Mouse (Mus musculus) C2C12 (cell line): ENCODE results near the gene Gm12216.

Source experiments
- CTCF ChIP-seq: IDR thresholded peaks from one replicate; pipeline ENCODE4 v1.5.1; 2011; ENCODE audit not compliant: control insufficient read depth, insufficient read depth, insufficient read length
- FOSL1 ChIP-seq: IDR thresholded peaks from one replicate; pipeline ENCODE4 v1.8.0; 2011; ENCODE audit warnings: mild to moderate bottlenecking, low read length; ENCODE audit not compliant: poor library complexity, insufficient read depth, severe bottlenecking
- MAX ChIP-seq: IDR thresholded peaks from one replicate; pipeline ENCODE4 v1.6.1; 2011; ENCODE audit warnings: mild to moderate bottlenecking, control low read depth
- MYOG ChIP-seq: IDR thresholded peaks from one replicate; pipeline ENCODE4 v1.6.1; 2011; ENCODE audit not compliant: control insufficient read depth, insufficient read length; ENCODE audit errors: extremely low read depth
- USF1 ChIP-seq: IDR thresholded peaks from one replicate; pipeline ENCODE4 v1.6.1; 2011; ENCODE audit warnings: low read depth, mild to moderate bottlenecking, control low read depth, moderate library complexity

DNA sequence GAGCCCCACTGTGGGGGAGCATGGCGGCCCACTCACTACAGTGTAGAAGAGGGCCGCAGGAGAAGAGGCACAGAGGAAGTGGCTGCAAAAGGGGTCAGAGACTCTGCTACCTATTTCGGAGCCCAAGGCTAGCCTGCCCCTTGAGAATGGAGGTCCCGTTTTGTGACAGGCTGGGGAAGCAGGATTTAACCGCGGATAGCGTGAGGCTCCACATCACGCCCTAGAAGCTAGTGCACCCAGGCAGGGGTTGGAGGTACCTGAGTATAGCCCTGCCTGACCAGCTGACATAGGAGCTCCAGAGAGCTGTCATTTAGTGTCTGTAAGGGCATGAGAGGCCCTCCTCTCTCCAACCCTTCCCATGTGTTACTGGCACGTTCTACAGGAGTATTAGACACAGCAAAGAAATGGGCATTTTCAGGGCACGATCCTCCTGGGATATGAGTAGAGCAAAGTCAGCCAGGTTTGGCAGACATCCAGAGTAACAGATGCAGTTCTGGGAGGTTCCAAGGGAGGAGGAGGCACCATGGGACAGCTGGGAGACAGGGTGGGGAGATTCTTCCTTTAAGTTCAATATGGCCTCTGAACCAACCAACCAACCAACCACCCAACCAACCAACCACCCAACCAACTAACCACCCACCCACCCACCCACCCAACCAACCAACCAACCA is 60.9 kb downstream of the Gm12216 start:
- TF ChIP-seq CTCF (no peak), USF1 (no peak), MYOG (no peak), MAX (peak; percentile 40), FOSL1 (no peak)
